Mouse (Mus musculus) cerebellum, adult 2 months (tissue): ENCODE results near the gene Fam69b.

Experiments used
- CTCF ChIP-seq: fragments of 200-500 bp; IDR thresholded peaks from 2 replicates; pipeline ENCODE4 v1.5.1; 2011; ENCODE audit warnings: low read depth, mild to moderate bottlenecking, control low read depth, low read length, moderate library complexity, borderline replicate concordance; ENCODE audit not compliant: insufficient read depth
- POLR2A ChIP-seq: fragments of 200-500 bp; IDR thresholded peaks from 2 replicates; pipeline ENCODE4 v1.6.1; 2011; ENCODE audit warnings: low read length, control low read depth, borderline replicate concordance; ENCODE audit not compliant: insufficient read depth

GRCm38 (mm10) chr2:26579714-26580113, 48.5 kb upstream of the Fam69b start, which contains the start of gene Egfl7:
- TF ChIP-seq POLR2A = no peak
- TF ChIP-seq CTCF = no peak
